Mouse (Mus musculus): Measurements from ENCODE around the gene H1foo.

The H1foo gene

DNA sequence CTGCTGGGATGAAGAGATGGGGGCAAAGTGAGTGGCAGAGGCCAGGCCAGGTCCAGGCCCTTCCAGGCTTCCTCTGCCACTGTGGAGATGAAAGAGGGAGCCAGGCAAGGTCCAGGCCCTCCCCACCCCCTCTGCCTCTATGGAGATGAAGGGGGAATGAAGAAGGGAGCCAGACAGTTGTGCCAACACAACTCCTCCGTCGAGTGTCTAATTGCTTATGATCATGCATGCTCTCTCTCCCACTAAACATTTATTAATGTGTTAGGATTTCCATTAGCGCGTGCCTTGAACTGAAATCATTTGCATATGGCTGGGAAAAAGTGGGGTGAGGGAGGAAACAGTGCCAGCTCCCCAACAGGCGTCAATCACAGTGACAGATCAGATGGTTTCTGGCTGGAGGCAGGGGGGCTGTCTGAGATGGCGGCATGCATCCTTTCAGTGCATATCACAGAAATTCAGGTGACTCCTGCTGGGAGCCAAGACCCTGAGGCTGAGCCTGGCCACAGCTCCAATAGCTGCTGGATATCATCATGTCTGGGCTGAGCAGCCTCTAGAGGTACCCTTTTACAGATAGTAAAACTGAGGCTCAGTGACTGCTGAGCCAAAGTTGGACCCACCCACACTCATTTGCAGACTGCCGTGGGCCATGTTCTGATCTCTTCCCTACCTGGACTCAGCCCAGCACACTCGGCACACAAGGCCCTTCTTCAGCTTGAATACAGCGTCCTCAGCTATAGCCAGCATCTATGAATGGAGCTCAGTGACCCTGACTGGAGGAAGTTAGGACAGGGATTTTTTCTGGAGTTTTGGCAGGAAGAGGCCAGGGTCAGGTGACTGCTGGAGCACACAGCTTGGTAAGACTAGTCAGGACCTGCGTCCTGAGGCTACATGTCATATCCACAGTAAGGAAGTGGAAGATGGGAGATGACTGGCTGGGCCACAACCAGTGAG, 17.2 kb upstream of the H1foo start:
- DNase-seq, result no peak

DNA sequence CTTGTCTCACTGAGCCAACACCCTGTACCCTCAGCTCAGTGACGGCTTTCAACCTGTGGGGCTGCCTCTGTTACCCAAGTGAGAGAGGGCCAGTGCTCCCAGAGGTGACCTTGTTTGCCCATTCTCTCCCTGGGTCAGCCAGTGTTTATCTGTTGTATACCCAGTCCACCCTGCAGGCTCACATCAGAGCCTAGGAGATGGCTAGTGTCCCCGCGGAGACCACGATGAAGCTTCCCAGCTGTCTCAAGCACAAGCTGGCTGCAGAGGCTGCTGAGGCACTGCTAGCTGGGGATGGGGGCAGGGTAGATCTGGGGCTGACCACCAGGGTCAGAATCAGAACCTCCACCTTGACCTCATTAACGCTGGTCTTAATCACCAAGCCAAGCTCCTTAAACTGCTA, 14.7 kb upstream of the H1foo start:
- peak in 1 of 2 experiments; percentile 53 for DNase-seq

DNA sequence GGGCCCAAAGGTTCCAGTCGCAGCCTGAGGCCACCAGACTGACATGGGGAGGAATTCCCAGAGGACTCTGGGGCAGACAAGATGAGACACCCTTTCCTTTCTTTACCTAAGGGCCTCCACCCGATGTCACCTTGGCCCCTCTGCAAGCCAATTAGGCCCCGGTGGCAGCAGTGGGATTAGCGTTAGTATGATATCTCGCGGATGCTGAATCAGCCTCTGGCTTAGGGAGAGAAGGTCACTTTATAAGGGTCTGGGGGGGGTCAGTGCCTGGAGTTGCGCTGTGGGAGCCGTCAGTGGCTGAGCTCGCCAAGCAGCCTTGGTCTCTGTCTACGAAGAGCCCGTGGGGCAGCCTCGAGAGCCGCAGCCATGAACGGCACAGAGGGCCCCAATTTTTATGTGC, 13.1 kb upstream of the H1foo start, which contains the start of gene Rho:
Gene Rho (plus strand): TSS at position 110 of the 400 bp plus-strand sequence.
- DNase-seq, result no peak

DNA sequence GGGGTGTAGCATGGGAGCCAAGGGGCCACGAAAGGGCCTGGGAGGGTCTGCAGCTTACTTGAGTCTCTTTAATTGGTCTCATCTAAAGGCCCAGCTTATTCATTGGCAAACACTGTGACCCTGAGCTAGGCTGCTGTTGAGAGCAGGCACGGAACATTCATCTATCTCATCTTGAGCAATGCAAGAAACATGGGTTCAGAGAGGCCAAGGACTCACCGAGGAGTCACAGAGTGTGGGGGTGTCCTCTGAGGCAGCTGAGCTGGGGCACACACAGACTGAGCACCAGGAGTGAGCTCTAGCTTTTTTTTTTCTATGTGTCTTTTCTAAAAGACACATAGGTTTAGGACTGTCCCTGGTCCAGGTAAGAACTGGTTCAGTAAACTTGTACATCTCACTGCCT, 12.3 kb upstream of the H1foo start:
- DNase-seq, result no peak

DNA sequence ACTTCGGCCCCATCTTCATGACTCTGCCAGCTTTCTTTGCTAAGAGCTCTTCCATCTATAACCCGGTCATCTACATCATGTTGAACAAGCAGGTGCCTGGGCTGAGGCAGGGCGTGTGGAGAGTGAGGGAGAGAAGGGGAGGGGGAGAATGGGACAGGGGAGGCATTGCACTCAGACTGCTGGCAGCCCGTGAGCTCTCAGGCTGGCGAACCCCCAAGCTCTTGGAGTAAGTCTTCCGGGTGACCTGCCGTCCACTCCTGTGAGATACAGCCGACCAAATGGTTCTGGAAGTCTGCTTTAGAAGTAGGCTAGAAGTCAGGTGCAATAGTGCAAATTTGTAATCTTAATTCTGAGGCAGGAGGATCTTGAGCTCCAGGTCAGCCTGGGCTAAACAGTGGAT, 9.2 kb upstream of the H1foo start:
- no peak for DNase-seq

DNA sequence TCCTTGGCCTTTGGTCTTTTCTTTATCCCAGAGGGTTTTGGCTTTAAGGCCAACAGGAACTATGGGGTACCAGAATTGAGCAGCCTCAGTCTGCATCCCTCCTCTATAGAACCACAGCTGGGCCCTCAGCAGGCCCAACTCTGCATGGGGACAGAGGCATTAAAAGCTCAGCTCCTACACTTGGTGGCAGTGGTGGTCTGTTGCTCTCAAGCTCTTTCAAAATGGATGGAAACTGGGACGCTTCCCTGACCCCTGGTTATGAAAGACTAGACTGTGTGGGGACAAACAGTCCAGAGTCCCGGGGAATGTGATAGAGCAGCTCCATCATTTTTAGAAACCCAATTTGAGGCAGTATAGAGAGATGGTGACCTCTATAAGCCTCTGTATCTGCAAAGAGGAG, 6.7 kb upstream of the H1foo start:
- no peak for DNase-seq

DNA sequence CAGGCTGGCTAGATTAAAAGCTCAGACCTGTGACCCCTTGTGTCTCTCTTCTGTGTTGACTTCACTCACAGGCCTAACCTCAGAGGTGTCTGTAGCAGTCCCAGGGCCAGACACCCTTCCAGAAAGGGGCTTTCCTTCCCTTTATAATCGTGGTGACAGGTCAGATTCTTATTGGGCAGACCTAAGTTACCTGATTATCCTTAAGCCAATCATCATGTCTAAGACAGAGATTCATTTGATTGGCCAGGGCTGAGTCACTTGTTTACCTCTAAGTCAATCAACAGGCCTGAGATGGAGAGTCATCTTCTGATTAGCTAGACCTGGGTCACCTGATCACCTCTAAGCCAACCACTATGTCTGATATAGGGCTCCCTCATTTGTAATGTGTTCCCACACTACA, 5.9 kb upstream of the H1foo start:
- no peak for DNase-seq

DNA sequence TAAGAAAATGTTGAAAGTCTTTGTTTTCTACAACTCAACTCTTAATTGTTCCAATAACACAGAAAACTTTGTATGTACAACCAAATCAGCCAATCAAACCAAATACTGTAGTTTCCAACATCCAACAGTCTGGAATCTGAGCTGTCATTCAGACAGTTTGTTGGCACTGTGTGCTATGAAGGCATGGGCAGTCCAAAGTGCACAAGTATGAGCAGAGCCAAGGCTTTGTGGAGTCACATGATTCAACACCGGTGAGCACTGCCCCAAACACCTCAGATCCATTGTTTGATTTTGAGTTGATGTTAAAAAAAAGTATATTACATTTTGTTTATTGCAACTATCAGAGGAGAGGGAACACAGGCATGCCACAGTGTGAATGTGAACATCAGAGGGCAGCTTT, 4.1 kb upstream of the H1foo start:
- no peak for DNase-seq

DNA sequence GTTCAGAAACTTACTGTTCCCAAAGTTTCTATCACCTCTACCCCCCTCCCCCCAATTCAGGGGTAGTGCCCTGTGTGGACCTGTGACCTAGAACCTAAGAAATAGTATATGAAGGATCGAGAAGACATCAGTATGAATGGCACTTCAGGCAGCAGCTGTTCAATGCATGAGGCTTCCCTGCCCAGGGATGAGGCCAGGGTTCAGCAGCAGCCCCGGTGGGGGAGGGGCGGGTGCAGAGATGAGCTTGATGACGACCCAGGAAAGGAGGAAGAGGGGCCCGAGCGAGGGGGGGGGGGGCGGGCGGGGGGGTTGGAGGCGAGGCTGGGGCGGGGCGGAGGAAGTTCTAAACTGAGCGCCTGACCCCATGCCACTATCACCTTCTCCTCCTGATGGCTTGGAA, 3.6 kb upstream of the H1foo start:
- DNase-seq, result peak in 1 of 2 experiments; percentile 58

DNA sequence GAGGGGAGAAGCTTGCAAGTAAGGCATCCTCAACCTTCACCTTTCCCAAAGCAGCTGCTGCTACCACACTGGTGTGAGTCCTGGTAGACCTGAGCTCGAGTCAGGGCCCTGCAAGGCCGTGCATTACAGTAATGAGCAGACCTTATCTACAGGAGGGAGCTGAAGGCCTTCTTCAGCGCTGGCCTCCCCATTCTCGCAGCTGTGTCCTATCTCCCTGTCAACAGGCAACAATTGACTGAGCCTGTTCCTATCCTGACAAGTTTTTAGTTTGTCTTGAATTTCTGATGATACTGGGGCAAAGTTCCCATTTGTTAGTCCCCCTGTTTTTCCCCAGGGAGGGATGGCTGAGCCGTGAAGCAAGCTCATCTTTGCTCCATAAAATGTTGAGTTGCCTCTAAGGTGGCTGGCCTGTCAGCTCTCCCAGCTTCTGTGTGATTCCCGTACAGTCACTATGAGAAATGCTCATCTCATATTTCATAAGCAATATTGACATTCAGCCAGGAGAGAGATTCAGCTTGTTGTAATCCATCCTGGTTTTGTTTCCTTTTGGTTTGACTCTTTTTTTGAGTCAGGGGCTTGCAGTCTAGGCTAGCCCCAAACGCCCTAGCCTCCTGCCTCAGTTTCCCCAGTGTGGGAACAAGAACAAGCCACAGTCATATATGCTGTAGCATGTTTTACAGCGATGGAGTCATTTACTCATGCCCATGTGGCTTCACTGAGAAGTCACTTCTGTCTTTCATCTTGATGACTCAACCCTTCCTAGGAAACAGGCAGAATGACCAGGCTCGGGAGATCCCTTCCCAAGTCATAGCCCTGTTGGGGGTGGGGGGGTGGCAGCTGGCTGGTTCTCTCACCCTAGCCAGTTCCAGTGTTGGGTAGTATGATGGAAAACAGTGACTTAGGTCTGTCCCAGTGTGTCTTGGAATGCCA, 975 bp upstream of the H1foo start:
- DNase-seq, result no peak

DNA sequence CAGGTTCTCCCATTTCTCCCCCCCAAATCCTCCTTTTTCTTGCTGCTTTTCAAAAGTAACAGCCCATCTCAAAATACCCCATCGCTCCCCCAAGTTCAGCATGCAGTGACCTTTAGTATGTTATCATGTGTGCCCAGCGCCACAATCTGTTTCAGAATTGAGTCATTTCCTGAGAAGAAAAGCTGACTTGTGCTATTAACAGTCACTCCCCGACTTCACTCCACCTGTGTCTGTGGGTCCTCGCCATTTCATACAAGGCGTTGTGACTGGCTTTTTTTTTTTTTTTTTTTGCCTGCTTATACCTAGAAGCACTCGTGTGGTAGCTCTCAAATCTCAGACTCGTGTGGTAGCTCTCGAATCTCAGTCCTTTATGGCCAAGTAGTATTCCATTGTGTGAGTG, 895 bp downstream of the H1foo start:
- no peak for DNase-seq

DNA sequence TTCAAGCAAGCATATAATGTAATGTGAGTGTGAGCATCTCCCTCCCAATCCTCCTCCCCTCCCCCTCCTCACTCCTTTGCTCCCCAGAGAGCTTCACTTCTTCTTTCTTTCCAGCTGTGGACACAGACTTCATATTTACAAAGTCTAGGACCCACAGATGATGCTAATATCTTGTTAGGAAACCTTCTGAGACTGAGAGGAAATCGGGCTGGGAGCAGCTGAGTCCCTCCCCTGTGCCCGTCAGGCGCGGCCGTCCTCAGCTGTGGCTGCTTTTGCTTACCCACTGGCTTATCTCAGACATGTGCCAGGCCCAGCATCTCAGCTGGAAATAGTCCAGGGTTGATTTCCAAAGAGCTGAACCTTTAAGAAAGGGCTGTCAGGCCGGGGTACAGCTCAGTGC, 1.7 kb downstream of the H1foo start:
- DNase-seq, result peak in 1 of 2 experiments; percentile 56

DNA sequence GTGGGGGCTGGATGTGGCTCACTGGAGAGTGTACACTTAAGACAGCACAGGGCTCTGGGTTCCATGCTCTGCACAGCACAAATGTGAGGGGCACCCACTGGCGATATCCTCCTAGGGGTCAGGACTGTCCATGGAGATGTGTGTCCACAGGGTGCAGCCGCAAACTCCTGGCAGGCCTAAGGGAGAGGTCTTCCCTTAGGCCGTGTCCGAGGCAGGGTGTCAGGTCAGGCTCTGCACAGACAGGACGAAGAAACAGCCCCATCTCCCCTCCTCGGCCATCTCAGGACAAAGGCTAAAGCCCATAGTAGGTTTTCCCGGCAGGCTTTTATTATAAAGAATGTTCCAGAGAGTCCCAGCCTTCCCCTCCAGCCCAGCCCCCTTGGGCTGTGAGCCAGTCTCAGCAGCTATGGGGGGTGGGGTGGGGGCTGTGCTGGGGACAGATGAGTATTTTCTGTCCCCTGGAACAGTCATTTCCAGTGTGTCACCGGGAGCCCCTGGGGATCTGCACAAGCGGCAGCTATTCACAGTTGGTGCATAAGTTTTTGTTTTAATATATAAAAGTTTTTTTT, 9.9 kb downstream of the H1foo start:
- peak in 1 of 2 experiments; percentile 65 for DNase-seq

DNA sequence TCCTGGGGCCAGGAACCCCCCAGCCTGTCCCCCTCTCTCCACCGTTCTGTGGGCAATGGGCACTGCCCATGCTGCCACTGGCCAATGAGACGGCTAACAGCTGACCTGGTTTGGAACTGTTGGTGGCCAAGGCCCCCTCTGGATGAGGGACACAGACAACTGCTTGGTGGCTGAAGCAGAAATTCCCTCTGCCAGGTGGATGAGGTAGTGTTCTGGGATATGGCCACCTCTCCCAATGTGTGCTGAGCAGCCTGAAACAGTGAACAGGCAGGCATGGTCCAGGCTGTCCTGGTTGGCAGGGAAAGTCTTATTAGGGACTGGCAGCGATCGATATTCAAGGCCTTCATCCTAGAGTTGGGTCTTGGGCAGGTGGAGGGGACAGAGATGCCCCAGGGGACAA, 10.4 kb downstream of the H1foo start:
- DNase-seq, result no peak

DNA sequence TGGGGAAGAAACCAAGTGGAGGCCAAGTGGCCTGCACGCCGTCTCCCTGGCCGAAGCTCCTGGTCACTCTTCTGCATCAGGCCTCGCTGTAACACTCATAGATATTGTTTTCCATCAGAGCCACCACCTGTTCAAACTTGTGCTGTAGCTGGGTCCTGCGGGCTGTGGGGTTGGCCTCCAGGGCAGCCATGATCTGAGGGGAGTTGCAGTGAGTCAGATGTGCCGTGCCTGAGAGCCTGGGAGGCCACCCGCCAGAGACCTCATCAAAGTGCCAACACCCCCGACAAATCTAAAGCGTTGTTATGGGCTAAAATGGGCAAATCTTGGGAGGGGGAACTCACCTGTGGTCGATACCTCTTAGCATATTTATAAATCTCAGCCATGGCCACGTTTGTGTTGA, 10.9 kb downstream of the H1foo start:
- no peak for DNase-seq

DNA sequence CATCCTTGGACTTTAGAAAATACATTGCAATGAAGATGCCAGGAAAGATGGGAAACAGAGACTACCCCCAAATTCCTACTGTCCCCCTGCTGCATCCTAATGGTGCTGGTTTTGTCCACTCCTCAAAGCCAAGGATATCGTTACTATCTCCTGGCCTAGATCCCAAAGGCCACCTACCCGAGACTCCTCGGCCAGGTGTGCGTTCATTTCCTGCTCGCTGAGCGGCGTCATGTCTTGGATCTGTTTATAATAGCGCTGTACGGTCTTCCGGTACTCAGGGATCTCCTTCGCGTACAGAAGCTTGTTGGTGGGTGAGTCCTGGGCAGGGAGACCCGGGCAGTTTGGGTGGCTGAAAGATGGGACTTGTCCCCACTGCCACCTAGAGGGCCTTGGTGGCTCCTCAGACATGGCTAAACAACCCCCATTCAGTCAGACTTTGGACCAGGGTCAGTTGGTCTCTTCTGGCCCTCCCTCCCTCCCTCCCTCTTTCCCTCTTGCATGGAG, 11.7 kb downstream of the H1foo start:
- no peak for DNase-seq

DNA sequence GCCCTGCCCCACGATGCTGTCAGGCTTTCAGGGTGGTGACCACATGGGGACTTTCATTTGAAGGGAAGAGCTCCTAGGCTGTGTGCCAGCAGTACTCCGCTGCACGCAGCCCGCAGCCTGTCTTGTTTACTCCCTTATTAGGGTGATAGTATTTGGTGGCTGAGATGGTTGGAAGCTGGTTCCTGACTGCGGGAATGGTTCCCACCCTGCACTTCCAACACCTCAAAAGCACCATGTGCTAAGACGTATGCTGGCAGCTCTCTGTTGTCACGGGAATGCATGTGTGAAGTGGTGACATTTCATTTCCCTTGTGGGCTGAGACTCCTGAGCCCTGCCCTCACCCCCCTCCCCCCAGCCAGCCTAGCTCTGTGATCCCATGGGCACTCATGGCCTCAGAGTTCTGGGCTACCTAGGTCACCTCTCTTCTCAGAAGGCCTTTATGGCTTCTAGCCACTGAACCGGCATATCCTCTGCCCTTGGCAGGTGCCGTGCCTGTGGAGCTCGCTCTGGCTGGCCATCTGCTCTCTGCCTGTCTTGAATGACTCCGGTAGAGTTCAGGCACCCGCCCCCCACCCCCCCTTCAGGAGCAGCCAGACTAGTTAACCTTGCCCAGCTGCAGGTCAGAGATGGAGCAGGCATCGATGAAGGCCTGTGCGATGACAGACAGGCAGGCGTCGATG, 12.3 kb downstream of the H1foo start:
- peak; percentile 82 to 95 for DNase-seq

DNA sequence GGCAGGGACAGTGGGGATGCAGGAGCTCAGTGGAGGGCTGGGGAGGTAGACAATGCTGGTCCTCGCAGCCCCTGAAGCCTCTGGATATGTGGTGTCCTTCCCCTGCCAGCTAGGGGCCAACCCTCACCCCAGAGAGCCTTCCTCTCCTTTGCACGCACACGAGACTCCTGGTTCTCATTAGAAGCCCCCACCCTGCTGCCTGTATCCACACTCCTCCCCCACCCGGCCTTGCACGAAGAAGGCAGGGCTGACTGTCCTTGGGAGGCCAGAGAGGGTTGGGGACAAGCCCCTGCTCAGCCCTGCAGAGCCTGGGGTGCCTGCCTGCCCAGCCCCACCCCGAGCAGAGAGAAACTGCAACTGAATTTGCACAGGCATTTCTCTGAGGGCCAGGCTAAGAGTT, 12.9 kb downstream of the H1foo start:
- DNase-seq, result no peak

DNA sequence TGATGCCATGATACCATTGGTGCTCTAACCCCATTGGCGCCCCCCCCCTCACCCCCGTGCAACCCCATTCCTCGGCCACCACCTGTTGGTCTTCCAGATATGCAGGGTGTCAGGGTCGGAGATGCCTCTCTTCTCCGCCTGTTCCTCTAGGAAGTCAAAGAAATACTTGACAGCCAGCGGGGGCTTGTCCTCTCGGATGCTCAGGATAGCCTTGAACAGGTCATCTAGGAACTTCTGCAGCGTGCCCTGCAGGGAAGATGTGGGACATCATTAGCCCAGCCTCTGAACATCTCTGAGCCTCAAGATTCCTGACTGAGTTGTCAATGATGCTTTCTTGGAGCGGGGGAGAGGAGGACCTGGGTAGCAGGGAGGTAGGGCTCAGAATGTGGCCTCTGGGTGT, 13.7 kb downstream of the H1foo start:
- DNase-seq, result no peak

DNA sequence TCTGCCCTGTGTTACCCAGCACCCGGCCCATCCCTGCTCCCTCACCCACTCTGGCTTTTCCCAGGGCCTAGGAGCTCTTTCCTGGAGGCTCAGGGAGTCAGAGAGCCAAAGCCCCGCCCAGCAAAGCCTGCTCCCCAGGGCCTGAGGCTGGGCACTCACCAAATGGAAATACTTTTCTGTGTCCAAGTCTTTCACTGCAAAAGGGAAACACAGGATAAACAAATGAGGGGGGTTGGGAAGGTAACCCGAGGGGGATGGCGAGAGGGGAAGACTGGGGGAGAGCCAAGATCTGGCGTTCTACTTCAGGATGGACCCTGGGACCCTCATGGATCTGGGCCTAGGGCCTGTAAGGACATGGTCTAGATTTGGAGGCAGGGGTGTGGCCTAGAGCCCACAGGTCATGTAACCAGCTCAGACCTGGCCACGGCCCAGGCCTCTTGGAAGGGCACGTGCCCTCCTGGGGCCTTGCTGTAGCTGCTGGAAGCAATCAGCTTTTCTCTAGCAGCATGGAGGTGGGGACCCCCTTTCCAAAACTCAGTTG, 14.5 kb downstream of the H1foo start:
- peak; percentile 88 to 93 for DNase-seq

DNA sequence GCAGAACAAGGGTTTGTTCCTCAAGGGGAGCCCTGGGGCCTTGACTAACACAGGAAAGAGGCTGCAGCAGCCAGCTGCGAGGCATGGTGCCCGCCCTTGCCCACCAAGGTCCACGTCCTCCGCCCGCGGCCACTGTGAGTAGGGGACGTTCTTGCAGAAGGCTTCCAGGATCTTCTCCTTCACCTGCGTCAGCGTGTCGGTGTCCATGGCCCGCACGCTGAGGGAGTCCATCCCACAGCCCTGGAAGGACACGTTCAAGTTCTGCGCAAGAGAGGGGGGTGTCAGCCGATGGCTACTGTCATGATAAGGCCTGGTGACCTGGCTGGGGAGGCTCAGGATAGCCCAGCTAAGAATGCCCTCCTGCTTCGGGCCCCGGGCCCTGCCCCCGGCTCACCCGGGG, 15.6 kb downstream of the H1foo start:
- no peak for DNase-seq

DNA sequence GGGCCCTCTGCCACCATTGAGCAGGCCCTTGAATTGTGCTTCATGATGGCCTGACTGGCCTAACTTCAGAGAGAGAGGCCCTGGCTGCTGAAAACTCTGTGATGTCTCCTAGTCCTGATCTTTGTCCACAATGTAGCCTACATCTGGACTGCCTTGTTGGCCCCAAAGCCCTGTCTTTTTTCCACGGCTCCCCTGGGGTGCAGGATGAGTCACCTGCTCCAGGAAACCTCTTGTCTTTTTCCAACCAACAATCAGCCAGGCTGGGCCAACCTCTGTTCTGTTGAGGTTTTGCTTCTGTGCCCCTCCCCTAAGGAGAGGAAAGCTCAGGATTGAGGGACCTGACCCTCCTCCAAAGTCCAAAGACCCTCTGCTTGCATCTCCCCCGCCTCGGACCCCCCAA, 17.0 kb downstream of the H1foo start:
- DNase-seq, result no peak

All from lung, postnatal 4 days (tissue).